Mouse (Mus musculus) CH12.LX (cell line): Measurements from ENCODE around the gene Asb13. TPM values are rescaled to one million over a fixed set of nuclear protein-coding genes. Genes with fewer than 3 reads are reported as not detected.

Source experiments
- DNase-seq: peaks from one replicate; pipeline ENCODE4 v3.0.0-alpha.2; 2013; ENCODE audit errors: extremely low read depth
- H3K27ac ChIP-seq: 2 replicates; pipeline ENCODE4 v1.5.1; 2012; ENCODE audit warnings: low read depth, mild to moderate bottlenecking, control low read depth, moderate library complexity; ENCODE audit not compliant: insufficient read depth
- H3K27me3 ChIP-seq: replicated peaks from 2 replicates; pipeline ENCODE3; 2012; ENCODE audit warnings: inconsistent platforms
- H3K36me3 ChIP-seq, 2 experiments: replicated peaks in 1 of 2; 2 replicates each; pipeline versions ENCODE3 to v1.6.1; 2012; ENCODE audit warnings: inconsistent platforms in 1 of 2, low read length in 1 of 2, mild to moderate bottlenecking in 1 of 2, mixed read lengths in 1 of 2, moderate library complexity in 1 of 2; ENCODE audit not compliant: control insufficient read depth in 1 of 2, insufficient read depth in 1 of 2
- H3K4me1 ChIP-seq, 2 experiments: 2 replicates each; pipeline ENCODE4 v1.6.1; 2012; ENCODE audit warnings: inconsistent platforms in 1 of 2, moderate library complexity in 1 of 2; ENCODE audit not compliant: insufficient read depth in 2 of 2, control insufficient read depth in 1 of 2
- H3K4me2 ChIP-seq: 2 replicates; pipeline ENCODE4 v1.6.1; 2012; ENCODE audit warnings: low read depth, mild to moderate bottlenecking, control low read depth; ENCODE audit not compliant: poor library complexity, insufficient read depth, severe bottlenecking
- H3K4me3 ChIP-seq, 3 experiments: fragments of 150-350 bp in 1 of 3; sonication (generic) in 1 of 3; replicated peaks in 1 of 3; 2 replicates each; pipeline versions ENCODE3 to v1.5.1; 2011 to 2012; ENCODE audit warnings: low read depth in 2 of 3, low read length in 2 of 3, mild to moderate bottlenecking in 2 of 3, moderate library complexity in 2 of 3, control low read depth in 1 of 3, improper control_type of control experiment in 1 of 3, inconsistent platforms in 1 of 3, mixed read lengths in 1 of 3; ENCODE audit not compliant: poor library complexity in 1 of 3
- H3K79me2 ChIP-seq: replicated peaks from 2 replicates; pipeline ENCODE4 v1.6.1; 2012; ENCODE audit warnings: mild to moderate bottlenecking, moderate library complexity; ENCODE audit not compliant: control insufficient read depth, poor library complexity, insufficient read depth, severe bottlenecking; ENCODE audit errors: extremely low read depth
- H3K9ac ChIP-seq: 2 replicates; pipeline ENCODE4 v1.6.1; 2012; ENCODE audit warnings: low read depth, mild to moderate bottlenecking, control low read depth, moderate library complexity; ENCODE audit not compliant: insufficient read depth
- H3K9me3 ChIP-seq: replicated peaks from 2 replicates; pipeline ENCODE3; 2012; ENCODE audit warnings: low read length, inconsistent platforms, mixed read lengths
- CHD1 ChIP-seq: IDR thresholded peaks from 2 replicates; pipeline ENCODE4 v1.6.1; 2012; ENCODE audit warnings: low read depth, low read length, improper control_type of control experiment, inconsistent platforms
- CHD2 ChIP-seq: IDR thresholded peaks from 2 replicates; pipeline ENCODE4 v1.6.1; 2011; ENCODE audit warnings: low read length, improper control_type of control experiment
- EP300 ChIP-seq: IDR thresholded peaks from 2 replicates; pipeline ENCODE4 v1.6.1; 2011; ENCODE audit warnings: low read length, improper control_type of control experiment
- GABPA ChIP-seq: IDR thresholded peaks from 2 replicates; pipeline ENCODE4 v1.6.1; 2012; ENCODE audit warnings: low read depth, low read length, improper control_type of control experiment, inconsistent platforms; ENCODE audit not compliant: insufficient replicate concordance
- IRF4 ChIP-seq: IDR thresholded peaks from 2 replicates; pipeline ENCODE4 v1.6.1; 2014; ENCODE audit warnings: low read depth, mild to moderate bottlenecking, inconsistent platforms, low read length, improper control_type of control experiment
- KAT2A ChIP-seq: IDR thresholded peaks from 2 replicates; pipeline ENCODE4 v1.6.1; 2012; ENCODE audit warnings: low read length, improper control_type of control experiment, inconsistent platforms; ENCODE audit not compliant: insufficient replicate concordance
- MAX ChIP-seq: IDR thresholded peaks from 2 replicates; pipeline ENCODE4 v1.6.1; 2011; ENCODE audit warnings: low read length, improper control_type of control experiment
- NRF1 ChIP-seq: IDR thresholded peaks from 2 replicates; pipeline ENCODE4 v1.6.1; 2014; ENCODE audit warnings: low read depth, mild to moderate bottlenecking, inconsistent platforms, low read length, improper control_type of control experiment, moderate library complexity
- PAX5 ChIP-seq: IDR thresholded peaks from 2 replicates; pipeline ENCODE4 v1.6.1; 2012; ENCODE audit warnings: low read length, inconsistent platforms, mixed read lengths
- RAD21 ChIP-seq: IDR thresholded peaks from 2 replicates; pipeline ENCODE4 v1.6.1; 2011; ENCODE audit warnings: low read depth, mild to moderate bottlenecking, low read length, improper control_type of control experiment, moderate library complexity
- SIN3A ChIP-seq: IDR thresholded peaks from 2 replicates; pipeline ENCODE4 v1.6.1; 2012; ENCODE audit warnings: low read length, improper control_type of control experiment, inconsistent platforms
- SMC3 ChIP-seq: IDR thresholded peaks from 2 replicates; pipeline ENCODE4 v1.6.1; 2011; ENCODE audit warnings: low read depth, low read length, improper control_type of control experiment
- TCF12 ChIP-seq: IDR thresholded peaks from 2 replicates; pipeline ENCODE4 v1.6.1; 2014; ENCODE audit warnings: low read depth, mild to moderate bottlenecking, inconsistent platforms, low read length, improper control_type of control experiment
- USF1 ChIP-seq: IDR thresholded peaks from 2 replicates; pipeline ENCODE4 v1.6.1; 2014; ENCODE audit warnings: low read depth, mild to moderate bottlenecking, inconsistent platforms, low read length, improper control_type of control experiment
- ZKSCAN1 ChIP-seq: IDR thresholded peaks from 2 replicates; pipeline ENCODE4 v1.6.1; 2012; ENCODE audit warnings: low read depth, inconsistent platforms, low read length, improper control_type of control experiment, borderline replicate concordance
- dilution Hi-C: fragments of 300-500 bp; cut with MboI; formaldehyde crosslinking; loops from 2 replicates; pipeline ENCODE4 v1.14.3; 2020; ENCODE audit warnings: low sequenced_read_pairs; ENCODE audit not compliant: extremely low pct_unique_long_range_greater_than_20kb, extremely low pct_ligation_motif_present
- in situ Hi-C: fragments of 300-500 bp; cut with MboI; formaldehyde crosslinking; loops from 3 replicates; pipeline ENCODE4 v1.14.3; 2019; ENCODE audit warnings: low sequenced_read_pairs, low pct_ligation_motif_present, low pct_unique_long_range_greater_than_20kb, mixed read lengths
- polyA plus RNA-seq: library from polyadenylated mRNA; unstranded; fragments of >175 nt; gene quantifications from 2 replicates; pipeline ENCODE4 v1.2.1, GENCODE M21; 2012; ENCODE audit warnings: low read depth; ENCODE audit not compliant: insufficient read length
- total RNA-seq, 2 experiments: library from RNA; depleted of rRNA; stranded (reverse); fragments of 300-350 nt in 1 of 2; fragments of >200 nt in 1 of 2; gene quantifications; 2 replicates each; pipeline ENCODE4 v1.2.3; 2012 to 2014

The Asb13 gene
- total and polyA plus RNA-seq, 3 experiments = 0.78 to 2.0 (median 1.4) TPM

- Histone ChIP-seq H3K4me3 (no peak overlapping the region), H3K4me2 (no peak overlapping the region), H3K4me1 (no peaks in the 10 kb centered on the region), H3K9me3 (no peaks in the 10 kb centered on the region), H3K27ac (no peak overlapping the region), H3K36me3 (no peaks in the 10 kb centered on the region), H3K9ac (no peak overlapping the region), H3K27me3 (no peaks in the 10 kb centered on the region), H3K79me2 (no peaks in the 10 kb centered on the region)
- dilution Hi-C loops (no loop called here), in situ Hi-C loops (no loop called here)
- no peak for TF ChIP-seq PAX5
- TF ChIP-seq SMC3 = no peak
- no peak for TF ChIP-seq CHD1
- TF ChIP-seq TCF12 = no peak
- TF ChIP-seq KAT2A = no peak
- no peak for TF ChIP-seq NRF1
- no peak for TF ChIP-seq EP300
- no peak for TF ChIP-seq USF1
- no peak for TF ChIP-seq MAX
- TF ChIP-seq GABPA = no peak
- no peak for TF ChIP-seq RAD21
- TF ChIP-seq IRF4 = no peak
- TF ChIP-seq SIN3A = no peak
- no peak for TF ChIP-seq CHD2
- TF ChIP-seq ZKSCAN1 = no peak
- DNase-seq = no peak
Observed at GRCm38 (mm10) chr13:3700752-3701151, 66.9 kb downstream of the Asb13 start.

Other genes with a start within 250 kb of the Asb13 start
- 249 and 263 TPM in 2 replicates for gene Gdi2, start 96.0 kb upstream of the Asb13 start, total RNA-seq (2012; rRNA removed)
- 609 and 719 TPM in 2 replicates for gene Gdi2, start 96.0 kb upstream of the Asb13 start, total RNA-seq (2014; rRNA removed)
- gene Gdi2, start 96.0 kb upstream of the Asb13 start, polyA plus RNA-seq = 628 and 655 TPM in 2 replicates
- gene Fam208b, start 22.9 kb upstream of the Asb13 start, total RNA-seq (2012; rRNA removed) = 12.5 and 13.2 TPM in 2 replicates
- gene Fam208b, start 22.9 kb upstream of the Asb13 start, total RNA-seq (2014; rRNA removed) = 28.1 and 36.5 TPM in 2 replicates
- 19.8 and 26.4 TPM in 2 replicates for gene Fam208b, start 22.9 kb upstream of the Asb13 start, polyA plus RNA-seq
- gene Calml3, start 170.3 kb downstream of the Asb13 start, total RNA-seq (2012; rRNA removed) = not detected in 2 replicates
- not detected in 2 replicates for gene Calml3, start 170.3 kb downstream of the Asb13 start, total RNA-seq (2014; rRNA removed)
- not detected in 2 replicates for gene Calml3, start 170.3 kb downstream of the Asb13 start, polyA plus RNA-seq
- not detected in 2 replicates for gene Calm4, start 203.7 kb downstream of the Asb13 start, total RNA-seq (2012; rRNA removed)
- gene Calm4, start 203.7 kb downstream of the Asb13 start, total RNA-seq (2014; rRNA removed) = not detected in 2 replicates
- gene Calm4, start 203.7 kb downstream of the Asb13 start, polyA plus RNA-seq = not detected in 2 replicates
- gene Calm5, start 220.1 kb downstream of the Asb13 start, total RNA-seq (2012; rRNA removed) = not detected in 2 replicates
- gene Calm5, start 220.1 kb downstream of the Asb13 start, total RNA-seq (2014; rRNA removed) = not detected in 2 replicates
- not detected in 2 replicates for gene Calm5, start 220.1 kb downstream of the Asb13 start, polyA plus RNA-seq